Mouse (Mus musculus) CH12.LX (cell line): ENCODE results near the gene Arhgef11. TPM values are rescaled to one million over a fixed set of nuclear protein-coding genes. Genes with fewer than 3 reads are reported as not detected.
A peak's percentile ranks its signal among the peaks of the same experiment; 100 is the strongest.

Experiments
- DNase-seq: peaks from one replicate; pipeline ENCODE4 v3.0.0-alpha.2; 2013; ENCODE audit errors: extremely low read depth
- H3K27ac ChIP-seq: 2 replicates; pipeline ENCODE4 v1.5.1; 2012; ENCODE audit warnings: low read depth, mild to moderate bottlenecking, control low read depth, moderate library complexity; ENCODE audit not compliant: insufficient read depth
- H3K27me3 ChIP-seq: replicated peaks from 2 replicates; pipeline ENCODE3; 2012; ENCODE audit warnings: inconsistent platforms
- H3K36me3 ChIP-seq, 2 experiments: replicated peaks in 1 of 2; 2 replicates each; pipeline versions ENCODE3 to v1.6.1; 2012; ENCODE audit warnings: inconsistent platforms in 1 of 2, low read length in 1 of 2, mild to moderate bottlenecking in 1 of 2, mixed read lengths in 1 of 2, moderate library complexity in 1 of 2; ENCODE audit not compliant: control insufficient read depth in 1 of 2, insufficient read depth in 1 of 2
- H3K4me1 ChIP-seq, 2 experiments: 2 replicates each; pipeline ENCODE4 v1.6.1; 2012; ENCODE audit warnings: inconsistent platforms in 1 of 2, moderate library complexity in 1 of 2; ENCODE audit not compliant: insufficient read depth in 2 of 2, control insufficient read depth in 1 of 2
- H3K4me2 ChIP-seq: 2 replicates; pipeline ENCODE4 v1.6.1; 2012; ENCODE audit warnings: low read depth, mild to moderate bottlenecking, control low read depth; ENCODE audit not compliant: poor library complexity, insufficient read depth, severe bottlenecking
- H3K4me3 ChIP-seq, 3 experiments: fragments of 150-350 bp in 1 of 3; sonication (generic) in 1 of 3; replicated peaks in 1 of 3; 2 replicates each; pipeline versions ENCODE3 to v1.5.1; 2011 to 2012; ENCODE audit warnings: low read depth in 2 of 3, low read length in 2 of 3, mild to moderate bottlenecking in 2 of 3, moderate library complexity in 2 of 3, control low read depth in 1 of 3, improper control_type of control experiment in 1 of 3, inconsistent platforms in 1 of 3, mixed read lengths in 1 of 3; ENCODE audit not compliant: poor library complexity in 1 of 3
- H3K79me2 ChIP-seq: replicated peaks from 2 replicates; pipeline ENCODE4 v1.6.1; 2012; ENCODE audit warnings: mild to moderate bottlenecking, moderate library complexity; ENCODE audit not compliant: control insufficient read depth, poor library complexity, insufficient read depth, severe bottlenecking; ENCODE audit errors: extremely low read depth
- H3K9ac ChIP-seq: 2 replicates; pipeline ENCODE4 v1.6.1; 2012; ENCODE audit warnings: low read depth, mild to moderate bottlenecking, control low read depth, moderate library complexity; ENCODE audit not compliant: insufficient read depth
- H3K9me3 ChIP-seq: replicated peaks from 2 replicates; pipeline ENCODE3; 2012; ENCODE audit warnings: low read length, inconsistent platforms, mixed read lengths
- CHD2 ChIP-seq: IDR thresholded peaks from 2 replicates; pipeline ENCODE4 v1.6.1; 2011; ENCODE audit warnings: low read length, improper control_type of control experiment
- CTCF ChIP-seq, 2 experiments: IDR thresholded peaks in 1 of 2; conservative IDR thresholded peaks in 1 of 2; 2 replicates each; pipeline ENCODE4 v1.5.1; 2011 to 2012; ENCODE audit warnings: low read depth in 2 of 2, low read length in 2 of 2, improper control_type of control experiment in 1 of 2, inconsistent platforms in 1 of 2, mild to moderate bottlenecking in 1 of 2, moderate library complexity in 1 of 2
- ETS1 ChIP-seq: conservative IDR thresholded peaks from 2 replicates; pipeline ENCODE4 v1.6.1; 2012; ENCODE audit warnings: low read depth, mild to moderate bottlenecking, inconsistent platforms, low read length, improper control_type of control experiment, moderate library complexity
- IRF4 ChIP-seq: IDR thresholded peaks from 2 replicates; pipeline ENCODE4 v1.6.1; 2014; ENCODE audit warnings: low read depth, mild to moderate bottlenecking, inconsistent platforms, low read length, improper control_type of control experiment
- MAFK ChIP-seq: IDR thresholded peaks from 2 replicates; pipeline ENCODE4 v1.6.1; 2011; ENCODE audit warnings: low read length, improper control_type of control experiment; ENCODE audit not compliant: insufficient replicate concordance
- MAZ ChIP-seq: IDR thresholded peaks from 2 replicates; pipeline ENCODE4 v1.6.1; 2012; ENCODE audit warnings: low read depth, mild to moderate bottlenecking, inconsistent platforms, low read length, improper control_type of control experiment, moderate library complexity
- MXI1 ChIP-seq: IDR thresholded peaks from 2 replicates; pipeline ENCODE4 v1.6.1; 2011; ENCODE audit warnings: mild to moderate bottlenecking, low read depth, low read length, improper control_type of control experiment
- NELFE ChIP-seq: IDR thresholded peaks from 2 replicates; pipeline ENCODE4 v1.6.1; 2011; ENCODE audit warnings: low read depth, low read length, improper control_type of control experiment
- NRF1 ChIP-seq: IDR thresholded peaks from 2 replicates; pipeline ENCODE4 v1.6.1; 2014; ENCODE audit warnings: low read depth, mild to moderate bottlenecking, inconsistent platforms, low read length, improper control_type of control experiment, moderate library complexity
- RCOR1 ChIP-seq: conservative IDR thresholded peaks from 2 replicates; pipeline ENCODE4 v1.6.1; 2012; ENCODE audit warnings: low read depth, mild to moderate bottlenecking, inconsistent platforms, low read length, improper control_type of control experiment
- SIN3A ChIP-seq: IDR thresholded peaks from 2 replicates; pipeline ENCODE4 v1.6.1; 2012; ENCODE audit warnings: low read length, improper control_type of control experiment, inconsistent platforms
- SMC3 ChIP-seq: IDR thresholded peaks from 2 replicates; pipeline ENCODE4 v1.6.1; 2011; ENCODE audit warnings: low read depth, low read length, improper control_type of control experiment
- UBTF ChIP-seq: IDR thresholded peaks from 2 replicates; pipeline ENCODE4 v1.6.1; 2012; ENCODE audit warnings: low read depth, mild to moderate bottlenecking, inconsistent platforms, low read length, improper control_type of control experiment, moderate library complexity
- ZKSCAN1 ChIP-seq: IDR thresholded peaks from 2 replicates; pipeline ENCODE4 v1.6.1; 2012; ENCODE audit warnings: low read depth, inconsistent platforms, low read length, improper control_type of control experiment, borderline replicate concordance
- dilution Hi-C: fragments of 300-500 bp; cut with MboI; formaldehyde crosslinking; loops from 2 replicates; pipeline ENCODE4 v1.14.3; 2020; ENCODE audit warnings: low sequenced_read_pairs; ENCODE audit not compliant: extremely low pct_unique_long_range_greater_than_20kb, extremely low pct_ligation_motif_present
- in situ Hi-C: fragments of 300-500 bp; cut with MboI; formaldehyde crosslinking; loops from 3 replicates; pipeline ENCODE4 v1.14.3; 2019; ENCODE audit warnings: low sequenced_read_pairs, low pct_ligation_motif_present, low pct_unique_long_range_greater_than_20kb, mixed read lengths
- polyA plus RNA-seq: library from polyadenylated mRNA; unstranded; fragments of >175 nt; gene quantifications from 2 replicates; pipeline ENCODE4 v1.2.1, GENCODE M21; 2012; ENCODE audit warnings: low read depth; ENCODE audit not compliant: insufficient read length
- total RNA-seq, 2 experiments: library from RNA; depleted of rRNA; stranded (reverse); fragments of 300-350 nt in 1 of 2; fragments of >200 nt in 1 of 2; gene quantifications; 2 replicates each; pipeline ENCODE4 v1.2.3; 2012 to 2014

Gene Arhgef11
- total and polyA plus RNA-seq, 3 experiments = 5.6 to 11.7 (median 8.7) TPM

DNA sequence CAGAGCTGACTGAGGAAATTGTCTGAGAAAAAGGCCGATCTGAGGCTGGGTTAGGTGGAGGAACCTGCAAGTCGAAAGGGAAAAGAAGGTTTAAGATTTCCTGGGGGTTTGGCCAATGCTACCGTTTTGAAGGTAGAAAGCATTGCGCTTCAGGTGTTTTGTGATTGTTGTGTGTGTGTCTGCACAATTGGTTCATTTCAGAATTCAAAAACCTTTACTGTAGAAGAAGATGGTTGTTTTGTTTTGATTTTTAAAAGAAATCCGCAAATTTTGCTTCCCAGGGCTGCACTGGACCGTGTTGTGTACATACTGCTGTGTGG is 412 bp downstream of the Arhgef11 start:
- Histone ChIP-seq H3K4me2 (peak overlapping the region; percentile 72), H3K27me3 (peaks cover 8% of the 10 kb centered on the region), H3K9me3 (no peaks in the 10 kb centered on the region), H3K36me3 (peaks cover 0 to 8% of the 10 kb centered on the region in 2 experiments), H3K9ac (peak overlapping the region; percentile 76)
- in situ Hi-C loops = no loop called here
- DNase-seq = peak; percentile 41
- TF ChIP-seq SIN3A (0 out of 2 replicates have a peak, but pooled peaks have one; percentile 11), ETS1 (no peak), CHD2 (no peak), NELFE (0 out of 2 replicates have a peak, but pooled peaks have one; percentile 1), IRF4 (no peak), NRF1 (no peak), MXI1 (no peak), RCOR1 (no peak), SMC3 (no peak), CTCF (conservative IDR thresholded peaks at IDR 0.05 in 1 of 2, IDR thresholded peaks at IDR 0.05 in 1 of 2; ENCODE audit: low read depth in 2 of 2, low read length in 2 of 2) (no peak), MAFK (no peak), ZKSCAN1 (no peak)
- TF ChIP-seq, all 38 proteins: peak for 2
- Histone ChIP-seq H3K4me3 (peak overlapping the region; percentile 67 to 79 (median 73)), H3K27ac (no peak overlapping the region), H3K4me1 (peaks cover 15 to 40% of the 10 kb centered on the region in 2 experiments), H3K79me2 (peaks cover 22% of the 10 kb centered on the region)
- dilution Hi-C loops = no loop called here

GRCm38 (mm10) chr3:87618240-87618639 is 881 bp downstream of the Arhgef11 start:
- no peak overlapping the region for H3K27ac ChIP-seq
- peaks cover 8% of the 10 kb centered on the region for H3K27me3 ChIP-seq
- H3K4me1 ChIP-seq = peaks cover 15 to 40% of the 10 kb centered on the region in 2 experiments
- H3K36me3 ChIP-seq = peaks cover 0 to 8% of the 10 kb centered on the region in 2 experiments
- in situ Hi-C loops (no loop called here), dilution Hi-C loops (no loop called here)
- TF ChIP-seq MAFK (no peak), UBTF (no peak), MAZ (no peak), CHD2 (no peak), NRF1 (no peak)
- peak overlapping the region; percentile 76 for H3K9ac ChIP-seq
- H3K4me3 ChIP-seq = peak overlapping the region; percentile 67 to 79 (median 73)
- no peaks in the 10 kb centered on the region for H3K9me3 ChIP-seq
- no peak for DNase-seq
- H3K4me2 ChIP-seq = peak overlapping the region; percentile 72
- peaks cover 22% of the 10 kb centered on the region for H3K79me2 ChIP-seq
